Mouse (Mus musculus): ENCODE results near the gene Slc7a3.

- TF ChIP-seq CTCF (IDR thresholded peaks at IDR 0.05; ENCODE audit: low read depth) (no peak), EP300 (IDR thresholded peaks at IDR 0.05; ENCODE audit: low read depth) (no peak)
Measured at GRCm38 (mm10) chrX:101065245-101065644, 20.6 kb downstream of the Slc7a3 start.
